Mouse (Mus musculus): ENCODE measurements around the gene Serhl. TPM values are rescaled to one million over a fixed set of nuclear protein-coding genes. Genes with fewer than 3 reads are reported as not detected.
"Not testable (repeated sequence)": the region's sequence is repeated elsewhere in the genome, so short reads cannot be mapped to it uniquely, and the experiment has no call there.

Gene Serhl
- polyA plus RNA-seq (2015; fragmentation: Nextera tagmentation; extraction: Ambion mirVana) = 69.4 and 70.8 TPM in 2 replicates

DNA sequence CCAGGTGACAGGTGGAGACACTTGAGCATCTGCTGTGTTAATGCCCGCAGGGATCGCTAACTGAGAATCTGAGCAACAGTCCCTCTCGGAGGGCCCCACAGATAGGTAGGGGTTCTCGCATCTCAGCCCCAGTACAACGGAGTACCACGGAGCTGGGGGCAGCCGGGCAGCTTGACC is at the start of gene Serhl:
Serhl (plus strand) TSS at position 78 of the 177 bp plus-strand sequence.
- 20% methylated on average over 7 of the region's 7 CpGs for WGBS
- H3K27me3 ChIP-seq (ENCODE audit: control insufficient read depth, insufficient read depth, low read depth, low read length) = no peaks in the 10 kb centered on the region; the same call in 1 of the 2 replicates
- H3K4me1 ChIP-seq (replicated peaks; ENCODE audit: control insufficient read depth, insufficient read depth, low read length) = no peaks in the 10 kb centered on the region
- no peaks in the 10 kb centered on the region for H3K36me3 ChIP-seq (ENCODE audit: control insufficient read depth, insufficient read depth, low read length)
- no peak within 1 kb of the TSS for H3K9ac ChIP-seq (ENCODE audit: low read length)
- no peak within 1 kb of the TSS for H3K27ac ChIP-seq (ENCODE audit: low read length)
- H3K9me3 ChIP-seq (ENCODE audit: control insufficient read depth, low read length) = no peaks in the 10 kb centered on the region
- ATAC-seq (ENCODE audit: low read depth) = no peak
- no peak within 1 kb of the TSS for H3K4me2 ChIP-seq (ENCODE audit: low read depth, low read length)
- no peak within 1 kb of the TSS for H3K4me3 ChIP-seq (ENCODE audit: low read length)

DNA sequence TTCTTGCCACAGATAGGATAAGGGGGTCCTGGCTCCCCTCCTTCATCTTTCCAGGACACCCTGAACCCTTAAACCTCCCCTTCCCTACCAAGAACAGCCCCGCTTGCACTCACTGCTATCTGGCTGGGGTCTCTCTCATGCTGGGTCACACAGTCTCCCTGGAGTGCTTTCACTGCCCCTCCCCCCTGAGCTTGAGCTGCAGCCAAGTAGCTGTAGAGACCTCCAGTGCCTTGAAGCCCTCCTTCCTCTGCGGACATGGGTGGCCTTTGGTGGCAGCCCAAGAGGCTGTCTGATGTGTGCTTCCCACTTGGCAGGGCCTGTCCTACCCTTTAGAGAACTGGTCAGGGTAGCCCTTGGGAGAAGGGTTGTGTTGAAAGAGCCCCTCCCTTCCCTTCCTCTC is 49.1 kb upstream of the Serhl start:
- no peaks in the 10 kb centered on the region for H3K36me3 ChIP-seq (ENCODE audit: control insufficient read depth, insufficient read depth, low read length)
- H3K9me3 ChIP-seq (ENCODE audit: control insufficient read depth, low read length) = no peaks in the 10 kb centered on the region
- H3K4me3 ChIP-seq (ENCODE audit: low read length) = no peak overlapping the region
- 22% methylated on average over 2 of the region's 2 CpGs for WGBS
- H3K4me2 ChIP-seq (ENCODE audit: low read depth, low read length) = no peak overlapping the region
- H3K9ac ChIP-seq (ENCODE audit: low read length) = no peak overlapping the region
- peak; percentile 39 for ATAC-seq (ENCODE audit: low read depth)
- H3K27ac ChIP-seq (ENCODE audit: low read length) = no peak overlapping the region
- H3K27me3 ChIP-seq (ENCODE audit: control insufficient read depth, insufficient read depth, low read depth, low read length) = no peaks in the 10 kb centered on the region
- H3K4me1 ChIP-seq (replicated peaks; ENCODE audit: control insufficient read depth, insufficient read depth, low read length) = peaks cover 26% of the 10 kb centered on the region

DNA sequence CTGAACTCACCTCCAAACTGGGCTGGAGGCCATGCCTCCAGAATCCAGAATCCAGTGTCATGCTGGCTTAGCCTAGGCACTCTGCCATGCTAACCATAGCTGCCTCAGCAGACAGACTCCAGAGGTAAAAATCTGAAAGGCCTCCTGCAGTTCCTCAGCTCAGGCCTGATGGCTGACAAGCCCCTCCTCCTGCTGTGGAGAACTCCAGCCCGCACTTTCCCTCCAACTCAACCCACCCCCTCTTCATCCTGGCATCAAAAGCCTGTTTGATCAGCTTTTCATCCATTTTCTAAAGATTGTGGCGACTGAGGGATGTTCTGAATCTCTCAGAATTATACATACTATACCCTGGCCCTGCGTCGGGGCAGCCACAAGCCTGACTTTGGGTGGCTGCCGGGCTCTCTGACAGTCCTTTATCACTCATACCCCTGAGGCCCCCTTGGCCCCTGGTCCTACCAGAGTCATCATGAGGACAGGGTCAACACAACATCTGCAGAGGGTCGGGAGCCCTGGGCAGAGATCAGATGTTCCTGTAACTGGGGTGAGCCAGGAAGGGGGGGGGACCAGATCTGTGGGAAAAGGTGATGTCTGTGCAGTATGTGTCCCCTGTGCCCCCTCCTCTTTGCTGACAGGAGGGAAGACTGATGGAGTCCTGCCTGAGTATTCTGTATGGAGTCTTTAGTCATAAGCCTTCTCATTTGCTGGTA is 46.5 kb upstream of the Serhl start:
- Histone ChIP-seq H3K9me3 (ENCODE audit: control insufficient read depth, low read length) (peaks cover 3% of the 10 kb centered on the region; the same call in 1 of the 2 replicates), H3K4me3 (ENCODE audit: low read length) (no peak overlapping the region), H3K4me2 (ENCODE audit: low read depth, low read length) (no peak overlapping the region), H3K27me3 (ENCODE audit: control insufficient read depth, insufficient read depth, low read depth, low read length) (no peaks in the 10 kb centered on the region), H3K4me1 (replicated peaks; ENCODE audit: control insufficient read depth, insufficient read depth, low read length) (peaks cover 16% of the 10 kb centered on the region), H3K36me3 (ENCODE audit: control insufficient read depth, insufficient read depth, low read length) (no peaks in the 10 kb centered on the region), H3K27ac (ENCODE audit: low read length) (no peak overlapping the region), H3K9ac (ENCODE audit: low read length) (no peak overlapping the region)
- WGBS = 10% methylated on average over 6 of the region's 6 CpGs
- no peak for ATAC-seq (ENCODE audit: low read depth)

DNA sequence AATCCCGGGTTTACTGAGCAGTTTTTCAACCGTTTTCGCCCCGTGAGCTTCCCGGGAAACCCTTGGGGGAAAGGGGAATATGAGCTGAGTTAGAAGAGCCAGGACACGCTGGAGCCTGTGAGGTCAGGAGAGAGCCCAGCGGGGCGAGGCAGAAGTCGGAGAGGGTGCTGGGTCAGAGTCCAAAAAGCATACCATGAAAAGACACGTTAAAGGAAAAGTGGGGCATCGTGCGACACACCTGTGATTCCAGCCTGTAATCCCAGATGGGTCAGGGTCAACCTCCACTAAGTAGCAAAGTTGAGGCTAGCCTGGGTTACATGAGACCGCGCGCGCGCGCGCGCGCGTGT is 46.0 kb upstream of the Serhl start:
- Histone ChIP-seq H3K27me3 (ENCODE audit: control insufficient read depth, insufficient read depth, low read depth, low read length) (no peaks in the 10 kb centered on the region), H3K4me2 (ENCODE audit: low read depth, low read length) (no peak overlapping the region), H3K4me3 (ENCODE audit: low read length) (no peak overlapping the region), H3K27ac (ENCODE audit: low read length) (no peak overlapping the region), H3K9me3 (ENCODE audit: control insufficient read depth, low read length) (peaks cover 3% of the 10 kb centered on the region; the same call in 1 of the 2 replicates), H3K4me1 (replicated peaks; ENCODE audit: control insufficient read depth, insufficient read depth, low read length) (peaks cover 12% of the 10 kb centered on the region), H3K36me3 (ENCODE audit: control insufficient read depth, insufficient read depth, low read length) (no peaks in the 10 kb centered on the region), H3K9ac (ENCODE audit: low read length) (no peak overlapping the region)
- WGBS = 55% methylated on average over 22 of the region's 22 CpGs
- ATAC-seq (ENCODE audit: low read depth) = no peak

DNA sequence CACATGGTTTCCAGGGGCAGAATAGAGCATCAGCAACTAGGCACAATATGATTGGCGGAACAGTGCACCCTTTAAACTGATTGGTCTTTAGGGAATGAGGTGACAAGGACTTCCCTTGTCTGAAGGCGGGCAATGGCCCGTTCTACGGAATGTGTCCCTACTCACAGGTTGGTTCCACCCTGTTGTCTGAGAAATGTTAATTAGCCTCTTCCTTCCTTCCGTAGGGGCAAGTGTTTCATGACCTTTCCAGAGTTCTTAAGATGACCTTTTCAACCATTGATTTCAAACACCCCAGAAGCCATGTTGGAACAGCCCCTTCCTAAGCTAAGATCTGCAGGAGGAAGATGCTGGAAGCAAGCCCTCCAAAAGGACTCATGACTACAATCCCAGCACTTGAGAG is 43.7 kb upstream of the Serhl start:
- H3K27me3 ChIP-seq (ENCODE audit: control insufficient read depth, insufficient read depth, low read depth, low read length); H3K9ac ChIP-seq (ENCODE audit: low read length); ATAC-seq (ENCODE audit: low read depth); H3K4me2 ChIP-seq (ENCODE audit: low read depth, low read length); H3K9me3 ChIP-seq (ENCODE audit: control insufficient read depth, low read length); H3K4me3 ChIP-seq (ENCODE audit: low read length); H3K36me3 ChIP-seq (ENCODE audit: control insufficient read depth, insufficient read depth, low read length); H3K4me1 ChIP-seq (replicated peaks; ENCODE audit: control insufficient read depth, insufficient read depth, low read length); H3K27ac ChIP-seq (ENCODE audit: low read length): not testable (repeated sequence)
- WGBS = 85% methylated on average over 5 of the region's 5 CpGs

DNA sequence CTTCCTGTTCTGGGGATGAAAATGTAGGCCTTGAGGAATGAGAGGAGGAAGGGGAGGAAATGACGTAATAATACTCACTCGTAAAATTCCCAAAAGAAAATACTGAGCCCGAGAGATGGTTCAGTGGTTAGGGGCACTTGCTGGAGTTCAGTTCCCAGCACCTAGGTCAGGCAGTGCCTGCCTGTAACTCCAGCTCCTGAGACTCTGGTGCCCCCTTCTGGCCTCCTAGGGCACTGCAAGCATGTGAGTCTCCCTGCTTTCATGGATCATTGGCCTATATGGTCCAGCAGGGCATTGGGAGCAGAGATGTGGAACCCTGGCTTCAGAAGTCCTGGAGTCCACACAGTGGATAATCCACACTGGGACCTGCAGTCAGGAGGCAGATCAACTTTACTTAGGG is 43.0 kb upstream of the Serhl start:
- Histone ChIP-seq H3K9me3 (ENCODE audit: control insufficient read depth, low read length) (peaks cover 3% of the 10 kb centered on the region; the same call in 1 of the 2 replicates), H3K4me2 (ENCODE audit: low read depth, low read length) (no peak overlapping the region), H3K27ac (ENCODE audit: low read length) (no peak overlapping the region), H3K4me1 (replicated peaks; ENCODE audit: control insufficient read depth, insufficient read depth, low read length) (peaks cover 6% of the 10 kb centered on the region; the same call in 1 of the 2 replicates), H3K9ac (ENCODE audit: low read length) (no peak overlapping the region), H3K36me3 (ENCODE audit: control insufficient read depth, insufficient read depth, low read length) (no peaks in the 10 kb centered on the region), H3K27me3 (ENCODE audit: control insufficient read depth, insufficient read depth, low read depth, low read length) (no peaks in the 10 kb centered on the region), H3K4me3 (ENCODE audit: low read length) (no peak overlapping the region)
- WGBS = 93% methylated on average over 3 of the region's 3 CpGs
- ATAC-seq (ENCODE audit: low read depth) = no peak

DNA sequence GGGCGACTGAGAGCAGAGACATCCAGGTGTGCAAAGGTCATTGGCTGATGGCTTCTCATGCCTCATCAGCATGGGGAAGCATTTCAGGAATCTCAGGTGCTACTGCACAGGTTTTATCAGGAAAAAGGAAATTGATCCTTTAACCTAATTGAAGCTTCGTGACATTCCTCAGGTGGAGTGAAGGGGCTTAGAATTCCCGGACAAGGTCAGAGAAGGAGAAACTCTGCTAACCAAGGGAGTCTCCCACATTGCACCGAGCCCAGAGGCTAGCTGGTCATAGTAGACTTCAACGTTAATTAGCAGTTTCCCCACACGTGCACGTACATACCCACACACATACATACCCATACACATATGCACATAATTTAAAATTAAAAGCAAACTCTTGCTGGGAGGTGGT is 42.6 kb upstream of the Serhl start:
- H3K9ac ChIP-seq (ENCODE audit: low read length) = no peak overlapping the region
- ATAC-seq (ENCODE audit: low read depth) = no peak
- 75% methylated on average over 7 of the region's 7 CpGs for WGBS

DNA sequence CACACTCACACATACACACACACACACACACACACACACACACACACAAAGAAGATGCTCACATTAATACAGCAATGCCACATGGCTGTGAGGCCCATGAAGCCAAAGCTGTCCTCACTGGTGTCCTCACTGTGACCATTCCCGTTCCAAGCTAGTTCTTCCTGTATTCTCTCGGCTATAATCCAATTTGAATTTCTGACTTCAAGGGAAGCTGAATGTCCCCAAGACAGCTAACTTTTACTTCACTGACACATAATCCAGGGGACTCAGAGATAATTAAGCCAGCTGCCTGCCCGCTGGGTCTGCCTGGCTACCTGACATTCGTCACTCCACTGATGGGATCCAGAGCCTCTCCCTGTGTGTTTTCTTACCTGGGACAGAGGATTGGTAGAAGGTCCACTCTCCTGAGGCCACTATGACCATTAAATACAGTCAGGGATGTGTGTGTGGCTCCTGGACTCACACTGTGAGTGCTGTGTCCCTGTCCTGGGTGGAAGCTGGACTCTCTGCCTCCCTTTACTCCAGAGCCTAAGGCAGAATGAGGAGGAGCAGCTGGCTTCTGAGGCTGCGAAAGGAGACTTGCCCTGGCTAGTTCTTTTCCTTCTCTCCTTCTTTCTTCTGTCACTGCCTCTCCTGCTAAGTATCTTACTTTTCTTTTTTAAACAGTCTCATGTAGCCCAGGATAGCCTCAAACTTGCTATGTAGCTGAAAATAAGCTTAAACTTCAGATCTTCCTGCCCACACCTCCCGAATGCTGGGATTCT is 36.8 kb upstream of the Serhl start:
- ATAC-seq (ENCODE audit: low read depth) = no peak
- peaks cover 2% of the 10 kb centered on the region for H3K9me3 ChIP-seq (ENCODE audit: control insufficient read depth, low read length)
- 70% methylated on average over 6 of the region's 6 CpGs for WGBS
- no peaks in the 10 kb centered on the region for H3K36me3 ChIP-seq (ENCODE audit: control insufficient read depth, insufficient read depth, low read length)
- no peak overlapping the region for H3K9ac ChIP-seq (ENCODE audit: low read length)
- no peak overlapping the region for H3K27ac ChIP-seq (ENCODE audit: low read length)
- no peak overlapping the region for H3K4me3 ChIP-seq (ENCODE audit: low read length)
- 0 out of 2 replicates have a peak, but pooled peaks cover 2% of the 10 kb centered on the region for H3K27me3 ChIP-seq (ENCODE audit: control insufficient read depth, insufficient read depth, low read depth, low read length)
- H3K4me1 ChIP-seq (replicated peaks; ENCODE audit: control insufficient read depth, insufficient read depth, low read length) = peaks cover 14% of the 10 kb centered on the region; the same call in 1 of the 2 replicates
- H3K4me2 ChIP-seq (ENCODE audit: low read depth, low read length) = no peak overlapping the region

More for the DNA sequence above, 42.6 kb upstream of the Serhl start:
- peaks cover 6% of the 10 kb centered on the region; the same call in 1 of the 2 replicates for H3K4me1 ChIP-seq (replicated peaks; ENCODE audit: control insufficient read depth, insufficient read depth, low read length)
- H3K36me3 ChIP-seq (ENCODE audit: control insufficient read depth, insufficient read depth, low read length) = no peaks in the 10 kb centered on the region
- no peak overlapping the region for H3K27ac ChIP-seq (ENCODE audit: low read length)
- no peak overlapping the region for H3K4me3 ChIP-seq (ENCODE audit: low read length)
- H3K4me2 ChIP-seq (ENCODE audit: low read depth, low read length) = no peak overlapping the region
- H3K27me3 ChIP-seq (ENCODE audit: control insufficient read depth, insufficient read depth, low read depth, low read length) = no peaks in the 10 kb centered on the region
- H3K9me3 ChIP-seq (ENCODE audit: control insufficient read depth, low read length) = peaks cover 3% of the 10 kb centered on the region; the same call in 1 of the 2 replicates

DNA sequence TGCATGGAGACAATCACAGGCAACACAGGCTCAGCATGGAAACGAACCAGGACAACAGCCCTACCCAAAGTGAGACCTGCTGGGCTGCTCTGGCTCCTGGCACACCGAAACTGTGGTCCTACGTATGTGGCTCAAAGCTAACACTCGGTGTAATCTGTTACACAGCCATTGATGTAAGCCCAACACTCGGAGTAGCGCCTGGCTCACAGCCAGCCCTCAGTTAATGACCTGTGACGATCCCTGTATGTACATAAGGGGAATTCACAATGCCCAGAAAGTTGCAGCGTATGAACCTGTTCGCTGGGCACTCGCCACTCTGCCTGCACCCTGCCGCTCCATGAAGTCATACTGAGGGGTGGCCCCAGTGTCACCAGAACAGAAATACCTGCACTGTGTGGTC is 36.0 kb upstream of the Serhl start:
- 17% methylated on average over 11 of the region's 11 CpGs for WGBS
- Histone ChIP-seq H3K4me1 (replicated peaks; ENCODE audit: control insufficient read depth, insufficient read depth, low read length) (peaks cover 14% of the 10 kb centered on the region; the same call in 1 of the 2 replicates), H3K9ac (ENCODE audit: low read length) (no peak overlapping the region), H3K9me3 (ENCODE audit: control insufficient read depth, low read length) (peaks cover 3% of the 10 kb centered on the region), H3K27ac (ENCODE audit: low read length) (no peak overlapping the region), H3K36me3 (ENCODE audit: control insufficient read depth, insufficient read depth, low read length) (no peaks in the 10 kb centered on the region), H3K4me3 (ENCODE audit: low read length) (no peak overlapping the region), H3K27me3 (ENCODE audit: control insufficient read depth, insufficient read depth, low read depth, low read length) (0 out of 2 replicates have a peak, but pooled peaks cover 2% of the 10 kb centered on the region), H3K4me2 (ENCODE audit: low read depth, low read length) (no peak overlapping the region)
- ATAC-seq (ENCODE audit: low read depth) = peak; percentile 34; the same call in 1 of the 2 replicates

Measured in lung, embryonic 16.5 days (tissue).